Mouse (Mus musculus) thymus, adult 2 months (tissue): ENCODE data around the gene Dnmt3a.

ENCODE experiments used
- CTCF ChIP-seq: fragments of 200-500 bp; IDR thresholded peaks from 2 replicates; pipeline ENCODE4 v1.5.1; 2012; ENCODE audit warnings: mild to moderate bottlenecking, control low read depth, low read length, moderate library complexity, borderline replicate concordance; ENCODE audit not compliant: control insufficient read depth, poor library complexity, insufficient read depth; ENCODE audit errors: extremely low read depth
- POLR2A ChIP-seq: fragments of 200-500 bp; IDR thresholded peaks from 2 replicates; pipeline ENCODE4 v1.6.1; 2012; ENCODE audit warnings: mild to moderate bottlenecking, low read length, control low read depth, moderate library complexity; ENCODE audit not compliant: control insufficient read depth, poor library complexity, insufficient read depth; ENCODE audit errors: extremely low read depth

GRCm38 (mm10) chr12:3891779-3892239, 86.0 kb downstream of the Dnmt3a start:
- no peak for TF ChIP-seq CTCF
- TF ChIP-seq POLR2A, result no peak; the same call in 1 of the 2 replicates
